In genomic region chr9:56618660-56619059, GRCm38 (mm10) we compare ENCODE assay signal across 24 mouse cellular contexts.
DNase-seq lines count a peak whose midpoint lies in the region; ATAC-seq lines count a peak whose summit lies in the region.
"Had no signal": no experiment of that assay in that cellular context is flagged by ENCODE, and none has a peak within 500 bp of the region (broad histone marks: within the 10 kb centered on the region; RNA-seq: fewer than 3 reads in every experiment).

No protein-coding gene starts in this region.

- H3K27ac ChIP-seq in lung, embryonic 16.5 days (ENCODE audit: low read length), result no peak overlapping the region
- no peak overlapping the region for H3K27ac ChIP-seq in midbrain, embryonic 11.5 days (ENCODE audit: low read depth, low read length)
- no peak overlapping the region for H3K27ac ChIP-seq in midbrain, embryonic 13.5 days
- H3K27ac ChIP-seq: embryonic facial prominence, embryonic 10.5 days; embryonic facial prominence, embryonic 12.5 days; forebrain, embryonic 13.5 days; forebrain, embryonic 15.5 days had no signal

- H3K9me3 ChIP-seq in lung, embryonic 16.5 days (ENCODE audit: control insufficient read depth, low read length), result no peaks in the 10 kb centered on the region; the same call in 1 of the 2 replicates
- H3K9me3 ChIP-seq in midbrain, embryonic 11.5 days (ENCODE audit: control insufficient read depth, low read length), result no peaks in the 10 kb centered on the region
- H3K9me3 ChIP-seq in midbrain, embryonic 13.5 days, result no peaks in the 10 kb centered on the region
- H3K9me3 ChIP-seq: embryonic facial prominence, embryonic 10.5 days; embryonic facial prominence, embryonic 12.5 days; forebrain, embryonic 13.5 days; forebrain, embryonic 15.5 days; G1E had no signal

- no peak overlapping the region for H3K4me3 ChIP-seq in lung, embryonic 16.5 days (ENCODE audit: low read length)
- H3K4me3 ChIP-seq in midbrain, embryonic 11.5 days (ENCODE audit: low read depth, low read length), result no peak overlapping the region
- no peak overlapping the region for H3K4me3 ChIP-seq in midbrain, embryonic 13.5 days (replicated peaks)
- H3K4me3 ChIP-seq: embryonic facial prominence, embryonic 10.5 days; embryonic facial prominence, embryonic 12.5 days; forebrain, embryonic 13.5 days; forebrain, embryonic 15.5 days had no signal

- 0 out of 2 replicates have a peak, but pooled peaks cover 2% of the 10 kb centered on the region for H3K36me3 ChIP-seq in lung, embryonic 16.5 days (ENCODE audit: control insufficient read depth, insufficient read depth, low read length)
- no peaks in the 10 kb centered on the region for H3K36me3 ChIP-seq in midbrain, embryonic 11.5 days (ENCODE audit: control insufficient read depth, insufficient read depth, low read length)
- H3K36me3 ChIP-seq in midbrain, embryonic 13.5 days, result peaks cover 44% of the 10 kb centered on the region
- H3K36me3 ChIP-seq: embryonic facial prominence, embryonic 10.5 days; embryonic facial prominence, embryonic 12.5 days; G1E had no signal

- no peak overlapping the region for H3K9ac ChIP-seq in lung, embryonic 16.5 days (ENCODE audit: low read length)
- H3K9ac ChIP-seq in midbrain, embryonic 11.5 days (ENCODE audit: low read length), result no peak overlapping the region
- no peak overlapping the region for H3K9ac ChIP-seq in midbrain, embryonic 13.5 days (replicated peaks)
- H3K9ac ChIP-seq: embryonic facial prominence, embryonic 12.5 days; forebrain, embryonic 13.5 days; forebrain, embryonic 15.5 days had no signal

- no peak for DNase-seq in lung, postnatal 25 days (ENCODE audit: low spot score)
- DNase-seq in lung, postnatal 10 days, result peak; percentile 54
- DNase-seq in lung, adult 18-20 months, result no peak
- DNase-seq in midbrain, embryonic 11.5 days (ENCODE audit: low spot score, missing footprints), result peak; percentile 74
- DNase-seq: adrenal gland, adult 8-10 months; adrenal gland, postnatal 14 days; adrenal gland, postnatal 36 days; B cell, adult 2 months; cerebellum, adult 11-12 months; cerebellum, adult 2 months; cerebellum, adult 9-10 months; cerebellum, postnatal 10 days; cerebellum, postnatal 25 days had no signal

- peak; percentile 26; the same call in 1 of the 2 replicates for ATAC-seq in lung, embryonic 16.5 days (ENCODE audit: low read depth)
- ATAC-seq in midbrain, embryonic 11.5 days (ENCODE audit: low FRiP score), result no peak
- no peak for ATAC-seq in midbrain, embryonic 13.5 days
- ATAC-seq: activated CD4-positive, CD25-positive, alpha-beta regulatory T cell, adult 4 months; CD4-positive, CD25-positive, alpha-beta regulatory T cell, adult 4 months; forebrain, embryonic 13.5 days; forebrain, embryonic 15.5 days; Patski had no signal

- no peak overlapping the region for H3K4me2 ChIP-seq in lung, embryonic 16.5 days (ENCODE audit: low read depth, low read length)
- H3K4me2 ChIP-seq in midbrain, embryonic 11.5 days, result no peak overlapping the region
- H3K4me2 ChIP-seq in midbrain, embryonic 13.5 days (replicated peaks), result no peak overlapping the region
- H3K4me2 ChIP-seq: embryonic facial prominence, embryonic 12.5 days; forebrain, embryonic 13.5 days; forebrain, embryonic 15.5 days had no signal

- 66% methylated on average over 4 of the region's 4 CpGs for WGBS in lung, embryonic 16.5 days
- WGBS in midbrain, embryonic 11.5 days, result 90% methylated on average over 4 of the region's 4 CpGs
- 90% methylated on average over 4 of the region's 4 CpGs for WGBS in midbrain, embryonic 13.5 days

- peaks cover 20% of the 10 kb centered on the region for H3K27me3 ChIP-seq in lung, embryonic 16.5 days (ENCODE audit: control insufficient read depth, insufficient read depth, low read depth, low read length)
- H3K27me3 ChIP-seq in midbrain, embryonic 11.5 days (ENCODE audit: control insufficient read depth, insufficient read depth, low read length), result peaks cover 25% of the 10 kb centered on the region
- H3K27me3 ChIP-seq in midbrain, embryonic 13.5 days, result peaks cover 28% of the 10 kb centered on the region
- H3K27me3 ChIP-seq: CH12.LX had no signal

- no peaks in the 10 kb centered on the region; the same call in 1 of the 2 replicates for H3K4me1 ChIP-seq in lung, embryonic 16.5 days (replicated peaks; ENCODE audit: control insufficient read depth, insufficient read depth, low read length)
- H3K4me1 ChIP-seq in midbrain, embryonic 11.5 days (ENCODE audit: control insufficient read depth, insufficient read depth, low read length), result no peaks in the 10 kb centered on the region
- H3K4me1 ChIP-seq in midbrain, embryonic 13.5 days (replicated peaks), result peaks cover 6% of the 10 kb centered on the region; the same call in 1 of the 2 replicates

Comparison
In these comparisons a context has a peak if more than half of its experiments do, and no peak if none do; other contexts are left out.
1. DNase-seq: peak in lung, postnatal 10 days (single experiment) and midbrain, embryonic 11.5 days (single experiment); none in lung, postnatal 25 days (single experiment) and lung, adult 18-20 months (0 of 2).